Mouse (Mus musculus) mouse trophoblast stem cell (cell line): Measurements from ENCODE around the gene Taf6l.

Source experiments
- in situ Hi-C, 2 experiments: fragments of 300-500 bp; cut with MseI, MboI; formaldehyde crosslinking; loops; 2 replicates in 1 of 2; 3 replicates in 1 of 2; pipeline ENCODE4 v1.15.1; 2025

Taf6l gene

DNA sequence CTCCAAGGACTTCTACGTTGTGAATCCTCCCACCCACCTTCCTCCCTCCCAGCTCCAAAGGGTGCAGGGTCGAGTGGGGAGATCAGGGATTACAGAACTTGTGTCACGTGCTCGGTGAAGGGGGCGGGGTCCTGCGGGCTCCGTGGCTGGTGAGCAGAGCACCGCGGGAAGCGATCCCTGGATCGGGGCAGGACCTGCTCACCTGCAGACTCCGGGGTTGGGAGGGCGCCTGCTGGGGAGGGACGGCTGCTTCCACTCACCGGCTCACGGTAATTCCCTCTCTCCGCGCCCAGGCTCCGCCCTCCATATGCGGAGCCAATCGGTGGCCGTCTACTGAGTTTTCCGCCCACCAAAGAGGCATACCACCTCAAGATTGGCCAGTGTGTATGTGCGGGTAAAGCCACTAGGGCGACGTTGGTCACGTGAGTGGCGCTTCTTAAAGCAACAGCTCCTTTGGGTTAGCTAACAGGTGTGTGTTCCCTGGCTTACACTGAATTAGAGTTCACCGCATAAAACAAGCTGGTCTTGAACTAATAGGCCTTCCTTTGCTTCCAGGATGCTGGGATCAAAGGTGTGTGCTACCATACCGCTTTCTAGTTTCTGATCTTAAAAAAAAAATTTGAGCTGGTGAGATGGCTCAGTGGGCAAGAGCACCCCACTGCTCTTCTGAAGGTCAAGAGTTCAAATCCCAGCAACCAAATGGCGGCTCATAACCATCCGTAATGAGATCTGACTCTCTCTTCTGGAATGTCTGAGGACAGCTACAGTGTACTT lies at the start of gene Taf6l:
Gene Taf6l, minus strand, starts transcription at position 410 of the 774 bp plus-strand sequence.
- in situ Hi-C loops: no loop called here

DNA sequence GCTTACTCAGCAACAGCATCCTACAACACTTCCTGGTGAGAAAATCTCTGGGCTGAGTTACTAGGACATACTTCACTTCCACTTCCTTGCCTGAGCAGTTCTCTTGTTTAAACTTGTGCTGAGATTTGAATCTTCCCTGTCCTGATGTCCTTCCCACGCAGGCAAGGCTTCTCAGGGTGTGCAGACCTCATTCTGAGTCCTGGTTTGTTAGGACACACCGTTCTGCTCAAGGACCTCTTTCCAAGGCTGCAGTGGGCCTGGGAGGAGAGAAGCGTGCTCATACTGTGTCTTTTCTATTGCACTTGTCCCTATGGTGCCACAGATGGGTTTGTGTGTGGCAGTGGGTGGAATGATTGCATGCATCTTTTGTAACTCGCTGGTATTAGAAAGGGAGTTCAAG lies 46.8 kb upstream of the Taf6l start:
- in situ Hi-C loops: no loop called here

DNA sequence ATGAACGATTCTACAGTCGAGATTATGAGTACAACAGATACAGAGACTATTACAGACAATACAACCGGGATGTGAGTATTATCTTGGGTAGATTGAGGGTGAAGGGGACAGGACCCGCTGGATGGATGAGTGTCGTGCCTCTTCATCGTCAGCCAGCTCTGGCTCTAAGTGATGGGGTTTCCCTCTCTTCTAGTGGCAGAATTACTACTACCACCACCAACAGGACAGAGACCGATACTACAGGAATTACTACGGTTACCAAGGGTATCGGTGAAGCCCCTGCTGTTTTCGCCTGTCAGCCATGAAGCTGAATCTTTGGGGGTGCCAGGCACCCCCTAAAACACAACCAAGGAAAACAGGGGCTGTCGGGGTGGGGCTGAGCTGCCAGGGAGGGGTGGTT lies 45.0 kb upstream of the Taf6l start:
- in situ Hi-C loops: no loop called here

DNA sequence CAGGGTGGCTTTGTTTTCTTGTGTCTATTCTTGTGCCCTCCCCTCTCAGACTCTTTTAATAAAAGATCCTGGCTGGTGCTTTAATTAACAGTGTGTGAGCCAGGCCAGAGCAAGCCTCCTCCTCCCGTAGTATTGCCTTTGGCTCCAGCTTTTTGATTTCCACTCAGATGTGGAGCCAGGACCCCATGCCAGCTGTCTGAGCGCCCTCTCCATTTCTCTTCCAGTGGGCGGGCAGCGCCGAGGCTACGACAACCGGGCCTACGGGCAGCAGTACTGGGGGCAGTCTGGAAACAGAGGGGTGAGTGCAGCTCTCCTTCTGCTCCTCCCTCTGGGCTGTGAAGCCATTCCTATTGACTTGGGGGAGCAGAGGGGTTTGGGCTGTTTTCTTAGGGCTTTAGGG lies 44.4 kb upstream of the Taf6l start:
- in situ Hi-C loops: no loop called here

DNA sequence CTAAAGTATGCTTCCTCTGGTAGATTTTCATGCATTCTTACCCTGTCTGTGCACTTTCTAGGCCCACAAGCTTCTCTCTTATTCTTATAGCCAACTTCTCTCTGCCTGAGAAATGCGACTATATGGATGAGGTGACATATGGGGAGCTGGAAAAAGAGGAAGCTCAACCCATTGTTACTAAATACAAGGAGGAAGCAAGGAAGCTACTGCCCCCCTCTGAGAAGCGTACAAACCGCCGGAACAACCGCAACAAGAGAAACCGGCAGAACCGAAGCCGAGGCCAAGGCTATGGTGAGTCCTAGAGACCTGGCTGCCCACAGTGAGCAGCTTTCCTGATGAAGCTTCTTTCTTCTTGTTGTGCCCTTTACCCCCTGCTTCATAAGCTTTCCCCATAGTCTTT lies 43.4 kb upstream of the Taf6l start, which contains the start of gene AC129217.1:
Gene AC129217.1, plus strand, starts transcription at position 114 of the 400 bp plus-strand sequence.
- in situ Hi-C loops: no loop called here

DNA sequence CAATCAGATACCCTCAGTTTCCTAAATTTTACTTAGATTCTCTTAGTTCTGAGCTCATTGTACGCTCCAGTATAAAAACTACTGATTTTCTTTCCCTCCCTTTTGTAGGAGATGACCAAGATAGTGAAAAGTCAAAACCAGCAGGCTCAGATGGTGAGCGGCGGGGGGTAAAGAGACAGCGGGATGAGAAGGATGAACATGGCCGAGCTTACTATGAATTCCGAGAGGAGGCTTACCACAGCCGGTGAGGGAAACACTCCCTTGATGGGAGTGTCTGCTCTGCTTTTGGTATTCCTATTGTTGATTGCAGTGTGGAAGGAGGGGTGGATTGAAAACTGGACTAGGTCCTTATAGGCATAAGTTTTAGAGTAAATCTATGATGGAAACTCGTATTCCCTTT lies 36.5 kb upstream of the Taf6l start:
- in situ Hi-C loops: no loop called here

DNA sequence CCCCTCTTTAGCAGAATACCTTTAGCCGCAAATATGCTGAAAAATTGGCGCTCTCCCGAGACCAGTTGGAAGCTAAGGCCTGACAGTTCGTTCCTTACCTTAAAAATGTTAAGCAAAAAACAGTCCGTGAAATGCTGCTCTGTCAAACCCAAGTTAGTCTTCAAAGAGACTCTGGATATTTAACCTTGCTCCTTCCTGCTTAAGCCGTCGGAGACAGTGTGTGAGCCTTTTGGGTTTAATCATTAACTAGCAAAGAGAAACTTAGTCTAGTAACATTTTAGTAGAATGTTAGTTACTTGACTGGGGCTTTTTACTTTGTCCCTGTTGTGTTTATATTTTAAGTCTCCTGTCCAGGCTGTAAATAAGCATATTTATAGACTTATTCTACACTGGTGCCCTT lies 34.9 kb upstream of the Taf6l start:
- in situ Hi-C loops: no loop called here

DNA sequence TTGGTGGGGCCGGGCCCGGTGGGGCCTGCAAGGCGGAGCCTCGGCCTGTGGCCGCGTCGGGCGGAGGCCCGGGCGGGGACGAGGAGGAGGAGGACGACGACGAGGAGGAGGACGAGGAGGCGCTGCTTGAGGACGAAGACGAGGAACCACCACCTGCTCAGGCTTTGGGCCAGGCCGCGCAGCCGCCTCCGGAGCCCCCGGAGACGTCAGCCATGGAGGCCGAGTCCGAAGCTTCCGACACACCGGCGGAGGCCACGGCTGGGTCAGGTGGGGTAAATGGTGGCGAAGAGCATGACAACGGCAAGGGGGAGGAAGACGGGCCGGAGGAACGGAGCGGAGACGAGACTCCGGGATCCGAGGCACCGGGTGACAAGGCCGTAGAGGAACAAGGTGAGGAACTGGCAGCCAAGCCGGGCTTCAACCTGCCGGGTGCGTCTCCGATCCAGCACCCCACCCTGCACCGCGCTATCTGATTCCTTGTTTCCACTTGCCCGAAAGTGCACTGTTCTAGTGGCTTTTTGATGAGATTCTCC lies 34.3 kb upstream of the Taf6l start:
- in situ Hi-C loops: no loop called here

DNA sequence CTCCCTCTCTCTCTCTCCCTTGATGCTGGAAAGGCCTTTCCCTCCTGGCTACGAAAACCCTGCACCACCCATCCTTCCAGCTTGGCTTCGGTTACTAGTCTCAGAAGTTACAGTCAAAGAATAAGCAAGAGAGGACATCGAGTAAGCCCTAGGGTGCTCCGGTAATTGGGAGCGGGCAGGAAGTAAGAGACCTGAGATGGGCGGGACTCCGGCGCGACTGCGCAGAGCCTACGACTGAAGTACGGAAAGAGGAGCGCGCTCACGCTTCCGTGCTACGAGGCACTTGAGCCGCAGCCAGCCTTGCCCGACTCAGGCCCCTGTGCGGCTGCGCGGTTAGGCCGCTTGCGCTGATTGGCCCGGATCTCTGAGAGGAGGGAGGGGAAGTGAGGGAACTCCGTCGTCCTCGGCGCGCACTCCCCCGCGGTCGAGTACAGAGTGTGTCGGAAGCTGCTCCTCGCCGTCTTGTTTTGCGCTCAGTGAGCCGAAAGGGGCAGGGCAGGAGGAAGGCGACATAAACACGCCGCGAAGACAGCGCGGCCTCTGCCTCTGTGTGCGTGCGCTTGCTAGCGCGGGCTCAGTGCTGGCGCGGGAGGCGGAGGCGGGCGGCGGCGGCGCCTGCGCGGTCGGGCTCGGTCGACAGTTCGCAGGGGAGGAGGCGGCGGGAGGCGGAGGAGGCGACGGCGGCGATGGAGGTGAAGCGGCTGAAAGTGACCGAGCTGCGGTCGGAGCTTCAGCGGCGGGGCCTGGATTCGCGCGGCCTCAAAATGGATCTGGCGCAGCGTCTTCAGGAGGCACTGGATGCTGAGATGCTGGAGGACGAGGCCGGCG lies 33.6 kb upstream of the Taf6l start, which contains the start of gene Hnrnpul2:
Gene Hnrnpul2, plus strand, starts transcription at position 415 of the 828 bp plus-strand sequence.
- in situ Hi-C loops: no loop called here

DNA sequence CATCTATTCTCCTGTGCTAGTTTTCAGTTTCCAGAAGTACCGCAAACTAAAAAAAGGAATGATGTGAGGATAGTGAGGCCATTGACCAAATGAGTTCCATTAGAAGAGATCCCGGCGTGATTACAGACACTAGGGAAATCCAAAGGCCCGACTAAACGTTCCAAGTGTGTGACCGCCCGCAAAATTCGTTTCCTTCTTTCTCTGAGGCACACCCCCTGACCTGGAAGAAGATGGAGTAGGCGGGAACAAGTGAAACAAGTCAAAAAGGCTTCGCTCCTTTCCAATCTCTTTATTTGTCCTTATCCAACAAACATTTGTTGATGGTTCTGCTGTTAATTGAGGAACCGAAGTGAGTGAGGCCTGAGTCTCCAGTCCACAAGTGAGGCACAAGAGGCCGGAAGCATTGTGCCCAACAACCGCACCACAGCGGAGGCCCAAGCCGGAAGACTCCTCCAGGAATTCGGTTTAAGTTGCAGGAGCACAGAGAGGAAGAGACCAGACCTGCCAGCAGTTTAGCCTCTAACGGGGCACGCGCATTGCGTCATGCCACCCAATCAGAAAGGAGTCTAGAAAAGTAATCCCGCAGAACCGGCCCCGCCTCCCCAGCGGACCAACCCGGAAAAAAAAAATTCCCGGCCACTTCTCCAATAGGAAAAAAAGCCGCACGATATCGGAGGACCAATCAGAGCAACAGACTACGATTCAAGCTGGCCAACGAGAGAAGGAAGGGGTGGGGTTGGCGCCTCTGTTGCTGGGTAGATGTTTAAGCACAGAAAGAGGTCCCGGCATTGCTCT lies 32.8 kb upstream of the Taf6l start, which contains the start of gene Ttc9c:
Gene Ttc9c, minus strand, starts transcription at position 533 of the 795 bp plus-strand sequence.
- in situ Hi-C loops: no loop called here

DNA sequence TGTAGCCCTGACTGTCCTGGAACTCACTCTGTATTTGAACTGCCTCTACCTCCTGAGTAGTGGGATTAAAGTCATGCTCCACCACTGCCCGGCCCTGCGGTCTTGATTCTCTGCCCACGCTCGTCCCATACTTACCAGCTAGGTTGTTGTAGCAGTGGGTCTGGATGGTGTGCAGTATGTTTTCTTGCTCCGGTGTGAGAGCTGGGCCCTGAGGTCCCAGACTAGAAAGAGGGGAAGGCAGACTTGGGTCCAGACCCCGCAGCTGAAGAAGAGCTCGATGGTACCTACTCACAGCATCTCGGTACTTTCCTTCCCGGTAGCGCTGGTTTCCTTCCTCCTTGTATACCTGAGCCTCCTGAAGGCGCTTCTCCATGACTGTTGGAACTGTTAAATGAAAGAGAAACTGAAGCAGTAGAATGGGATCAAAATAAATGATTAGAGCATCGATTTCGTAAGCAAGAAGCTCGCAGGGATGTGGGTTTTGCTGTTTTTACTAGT lies 32.1 kb upstream of the Taf6l start:
- in situ Hi-C loops: no loop called here

DNA sequence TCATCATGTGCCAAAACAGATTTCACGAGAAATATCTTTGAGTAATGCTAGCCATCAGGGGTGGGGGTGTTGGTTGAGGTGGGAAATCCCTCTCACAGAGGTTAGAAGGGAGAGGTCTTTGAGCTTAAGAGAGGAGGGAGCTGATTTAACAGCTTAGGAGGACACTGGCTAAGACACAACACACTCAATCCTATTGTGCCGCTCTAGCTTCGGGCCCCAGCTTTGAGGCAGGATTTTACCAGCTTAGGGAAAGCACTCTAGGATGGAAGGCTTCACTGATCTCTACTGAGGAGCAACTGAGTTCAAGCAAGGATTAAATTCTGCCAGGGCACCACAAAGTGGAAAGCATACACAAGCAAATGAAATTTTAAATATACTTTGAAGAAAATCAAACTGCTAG lies 30.8 kb upstream of the Taf6l start:
- in situ Hi-C loops: no loop called here

DNA sequence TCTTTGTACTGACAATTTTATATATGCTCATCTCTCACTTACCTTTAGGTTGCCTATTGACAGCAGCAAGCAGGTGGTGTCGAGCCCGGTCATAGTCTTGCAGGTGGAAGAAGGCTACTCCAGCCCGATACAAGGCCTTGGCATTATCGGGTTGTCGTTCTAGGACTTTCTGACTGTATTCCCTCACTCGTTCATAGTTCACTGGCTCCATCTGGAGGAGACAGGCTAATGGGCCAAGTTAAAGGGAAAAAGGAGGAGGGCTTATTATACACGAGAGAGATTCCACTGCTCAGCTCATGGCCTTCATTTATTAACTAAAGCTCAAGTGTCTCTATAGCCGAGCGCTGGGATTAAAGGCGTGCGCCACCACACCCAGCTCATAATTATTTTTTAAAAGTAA lies 29.6 kb upstream of the Taf6l start:
- in situ Hi-C loops: no loop called here

DNA sequence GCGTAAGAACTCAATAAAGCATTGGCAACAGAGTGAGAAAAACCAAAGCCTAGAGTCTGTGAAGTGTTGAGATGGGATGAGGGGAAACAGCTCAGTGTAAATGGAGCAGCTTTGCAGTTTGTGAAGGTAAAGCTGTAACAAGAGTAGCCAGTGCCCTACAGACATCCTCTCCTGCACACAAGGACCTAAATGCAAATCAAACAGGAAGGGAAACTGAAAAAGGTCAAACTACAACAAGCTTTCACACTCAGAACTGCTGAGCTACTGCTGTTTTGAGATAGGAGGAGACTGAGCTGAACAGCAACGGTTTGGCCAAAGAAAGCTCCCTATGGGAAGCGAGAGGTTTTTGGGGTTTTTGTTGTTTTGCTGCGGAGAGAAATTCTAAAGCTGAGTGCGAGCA lies 20.6 kb upstream of the Taf6l start:
- in situ Hi-C loops: no loop called here

DNA sequence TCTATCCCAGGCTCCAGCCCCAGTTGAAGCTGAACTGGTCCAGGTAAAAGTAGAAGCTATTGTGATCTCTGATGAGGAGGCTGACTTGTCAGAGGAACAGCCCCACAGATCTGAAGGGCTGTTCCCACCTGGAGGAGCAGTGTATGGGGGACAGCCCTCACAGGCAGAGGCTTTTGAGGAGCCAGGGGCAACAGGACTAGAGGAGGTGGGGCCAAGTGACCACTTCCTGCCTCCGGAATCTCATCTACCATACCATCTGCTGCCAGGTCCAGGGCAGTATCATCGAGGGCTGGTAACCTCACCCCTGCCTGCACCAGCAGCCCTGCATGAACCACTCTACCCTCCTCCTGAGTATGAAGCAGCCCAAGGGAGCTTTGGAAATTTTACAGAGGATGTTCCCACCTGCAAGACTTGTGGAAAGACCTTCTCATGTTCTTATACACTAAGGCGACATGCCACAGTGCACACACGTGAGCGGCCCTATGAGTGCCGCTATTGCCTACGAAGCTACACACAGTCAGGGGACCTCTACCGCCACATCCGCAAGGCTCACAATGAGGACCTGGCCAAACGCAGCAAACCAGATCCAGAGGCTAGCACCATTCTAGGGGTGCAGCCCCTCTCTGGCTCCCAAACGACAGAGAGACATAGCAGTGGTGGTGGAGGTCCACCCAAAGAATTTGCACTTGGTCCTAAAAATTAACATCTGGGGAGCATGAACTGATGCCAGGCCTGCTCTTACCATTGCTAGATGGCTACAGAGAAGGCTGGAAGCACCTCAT lies 17.9 kb upstream of the Taf6l start:
- in situ Hi-C loops: no loop called here

DNA sequence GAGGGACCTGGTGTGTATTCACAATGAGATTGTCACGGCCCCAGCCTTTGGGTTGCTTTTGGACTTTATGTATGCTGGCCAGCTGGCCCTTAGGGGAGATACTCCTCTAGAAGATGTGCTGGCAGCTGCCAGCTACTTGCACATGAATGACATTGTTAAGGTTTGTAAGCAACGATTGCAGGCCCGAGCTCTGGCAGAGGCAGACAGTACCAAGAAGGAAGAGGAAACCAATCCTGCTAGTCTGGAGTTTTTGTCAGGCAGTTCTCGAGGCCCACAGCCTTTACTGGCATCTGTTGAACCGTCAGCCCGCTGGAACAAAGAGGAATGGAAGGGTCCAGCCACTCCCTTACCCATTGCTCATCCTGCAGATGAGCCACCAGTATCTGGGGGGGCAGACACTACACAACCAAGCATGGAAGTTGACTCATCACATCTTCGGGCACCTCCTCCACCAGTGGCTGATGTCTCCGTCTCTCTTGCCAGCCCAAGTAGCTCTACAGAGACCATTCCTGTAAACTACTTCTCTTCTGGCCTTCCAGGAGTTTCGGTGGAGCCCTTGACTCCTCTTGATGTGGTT lies 17.1 kb upstream of the Taf6l start:
- in situ Hi-C loops: no loop called here

DNA sequence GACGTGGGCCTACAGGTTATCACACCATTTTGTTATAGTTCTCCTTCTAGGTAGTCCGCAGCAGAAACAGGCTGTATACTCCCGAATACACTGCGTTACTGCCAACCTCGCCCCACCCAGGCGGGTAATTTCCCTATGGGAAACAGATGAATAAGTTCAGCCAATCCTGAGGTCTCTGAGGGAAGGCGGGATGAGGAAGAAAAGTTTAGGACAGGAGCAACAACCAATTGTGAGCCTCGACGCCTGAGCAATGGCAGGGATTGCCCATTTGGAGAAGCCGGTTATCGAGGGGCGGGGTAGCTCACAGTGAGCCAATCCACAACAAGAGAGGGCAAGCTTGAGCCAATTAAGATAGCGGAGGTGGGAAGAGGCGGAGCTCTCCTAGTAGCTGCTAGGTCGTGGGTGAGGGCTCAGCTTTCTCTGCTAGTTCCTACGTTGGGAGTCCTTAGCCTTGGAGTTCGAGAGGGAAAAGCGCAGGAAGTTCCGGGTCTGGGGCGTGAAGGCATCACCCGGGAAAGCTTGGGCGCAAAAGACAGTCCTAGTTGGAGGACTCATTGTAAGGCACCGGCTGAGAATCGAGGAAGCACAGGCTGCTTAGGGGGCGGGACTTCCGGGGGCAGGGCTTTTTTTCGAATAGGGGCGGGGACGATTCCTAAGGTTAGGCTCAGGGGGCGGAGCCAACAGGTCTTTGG lies 16.1 kb upstream of the Taf6l start, which contains the start of gene Zbtb3:
Gene Zbtb3, plus strand, starts transcription at position 426 of the 692 bp plus-strand sequence.
- in situ Hi-C loops: no loop called here

DNA sequence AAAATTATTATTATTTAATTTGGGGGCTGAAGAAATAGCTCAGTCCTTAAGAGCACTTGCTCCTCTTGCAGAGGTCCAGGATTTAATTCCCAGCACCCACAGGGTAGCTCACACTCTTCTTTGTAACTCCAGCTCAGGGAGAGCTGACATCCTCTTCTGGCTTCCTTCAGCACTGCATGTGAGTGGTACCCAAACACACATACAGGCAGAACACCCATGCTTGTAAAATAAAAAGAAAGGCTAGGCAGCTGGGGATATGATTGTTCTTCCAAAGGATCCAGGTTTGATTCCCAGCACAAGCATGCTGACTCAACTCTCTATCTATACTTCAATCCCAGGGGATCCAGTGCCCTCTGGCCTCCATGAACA lies 12.7 kb upstream of the Taf6l start:
- in situ Hi-C loops: no loop called here

DNA sequence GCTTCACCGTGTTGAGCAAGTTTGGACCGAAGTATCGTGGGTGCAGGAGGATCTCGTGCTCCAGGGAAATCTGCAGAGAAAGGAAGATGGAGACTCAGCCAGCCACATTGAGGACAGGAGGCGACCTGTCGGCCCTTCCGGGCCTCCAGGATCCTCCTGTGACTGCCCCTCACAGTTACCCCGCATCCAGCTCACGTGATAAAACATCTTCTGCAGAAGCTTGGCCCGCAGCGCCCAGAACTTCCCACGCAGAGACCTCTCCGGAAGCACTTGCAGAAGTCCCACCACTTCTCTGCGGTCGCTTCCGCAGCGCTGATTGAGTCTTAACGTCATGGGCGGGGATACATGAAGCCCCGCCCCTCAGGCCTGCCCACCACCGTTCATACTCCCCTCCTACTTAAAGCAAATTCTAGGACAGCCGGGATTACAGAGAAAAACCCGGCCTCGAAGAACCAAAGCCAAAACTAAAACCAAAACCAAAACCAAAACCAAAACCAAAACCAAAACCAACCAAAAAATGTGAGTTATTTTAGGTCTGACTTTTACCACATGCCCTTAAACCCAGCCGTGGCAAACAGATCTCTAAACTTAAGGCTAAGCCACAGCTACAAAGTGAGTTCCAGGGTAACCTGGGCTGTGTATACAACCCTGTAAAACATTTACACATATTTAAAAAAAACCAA lies 12.2 kb upstream of the Taf6l start, which contains the start of gene Polr2g:
Gene Polr2g, minus strand, starts transcription at position 314 of the 683 bp plus-strand sequence.
- in situ Hi-C loops: no loop called here
